Mouse (Mus musculus) hematopoietic multipotent progenitor cell, adult 10-12 weeks (in vitro differentiated cells): Measurements from ENCODE around the gene Gm45015. TPM values are rescaled to one million over a fixed set of nuclear protein-coding genes. Genes with fewer than 3 reads are reported as not detected.

Experiments used
- polyA plus RNA-seq: library from polyadenylated mRNA; stranded (reverse); fragments of >175 nt; gene quantifications from 2 replicates; pipeline ENCODE4 v1.2.3, GENCODE M21; 2012; ENCODE audit warnings: low replicate concordance

Gene Gm45015
- polyA plus RNA-seq: not detected in 2 replicates

DNA sequence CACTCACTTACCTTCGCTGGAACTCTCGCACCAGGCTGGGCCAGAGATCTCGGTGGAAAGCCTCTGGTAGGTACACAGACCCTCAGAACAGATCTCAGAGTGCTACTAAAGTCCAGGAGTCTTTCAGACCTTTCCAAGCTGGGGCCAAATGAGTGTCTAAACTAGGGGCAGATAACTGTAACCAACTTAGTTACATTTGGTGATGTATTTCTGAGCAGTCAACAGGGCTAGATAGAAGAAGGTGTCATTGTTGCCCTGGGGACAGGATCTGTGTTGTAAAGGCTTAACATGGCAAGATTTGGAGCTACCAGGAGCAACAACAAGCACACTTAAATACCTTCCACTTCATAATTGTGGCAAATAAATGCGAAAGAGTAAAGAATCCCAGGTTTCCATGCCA, at the start of gene Gm45015:
Gene Gm45015, minus strand, starts transcription at position 101 of the 400 bp plus-strand sequence.

DNA sequence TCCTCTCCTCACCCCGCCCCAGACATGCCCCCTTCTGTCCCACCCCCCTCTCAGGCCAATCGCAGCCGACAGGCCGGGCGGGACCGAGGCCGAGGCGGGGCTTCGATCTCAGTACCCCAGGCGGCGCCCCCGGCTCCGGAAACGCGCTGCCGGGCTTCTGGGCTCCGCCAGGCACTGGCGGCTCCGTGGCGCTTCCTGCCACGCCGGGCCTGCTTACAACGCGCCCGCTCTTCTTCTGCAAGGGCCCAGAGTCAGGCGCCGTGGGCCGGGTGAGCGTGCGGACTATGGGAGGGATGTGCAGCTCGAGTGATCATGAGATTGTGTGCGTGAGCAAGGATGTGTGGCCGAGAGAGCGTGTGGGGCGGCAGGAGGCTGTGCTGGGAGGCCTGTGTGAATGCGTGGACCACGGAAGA, 5.8 kb upstream of the Gm45015 start, which contains the start of gene Zfp275:
Gene Zfp275, plus strand, starts transcription at position 139 of the 413 bp plus-strand sequence.

DNA sequence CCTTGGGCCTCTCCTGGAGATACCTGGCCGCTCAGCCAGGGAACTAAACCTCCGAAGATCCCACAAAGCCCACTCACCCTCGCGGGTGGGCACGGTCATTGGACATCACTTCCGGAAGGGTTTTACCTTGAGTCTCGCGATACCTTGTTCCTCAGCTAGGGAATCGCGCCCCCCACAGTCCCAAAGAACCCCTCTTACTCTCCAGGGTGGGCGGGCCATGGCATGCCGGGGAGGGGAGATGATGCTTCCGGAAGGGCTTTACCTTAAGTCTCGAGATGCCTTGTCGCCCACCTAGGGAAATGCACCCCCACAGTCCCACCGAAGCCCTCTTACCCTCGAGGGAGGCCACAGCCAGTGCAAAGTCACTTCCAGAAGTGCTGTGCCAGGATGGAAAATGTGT, 43.8 kb downstream of the Gm45015 start, which contains the start of the genes Xlr5a and Xlr5c:
Gene Xlr5a, minus strand, starts transcription at position 101 of the 400 bp plus-strand sequence.
Gene Xlr5c, minus strand, starts transcription at position 101 of the 400 bp plus-strand sequence.

Other genes starting within 250 kb of the Gm45015 start
- not detected in 2 replicates for gene Xlr3a, start 239.7 kb downstream of the Gm45015 start, polyA plus RNA-seq
- 0.04 TPM in 1 of 2 replicates, not detected in the other for gene Gm14685, start 219.8 kb downstream of the Gm45015 start, polyA plus RNA-seq
- not detected in 2 replicates for gene Xlr5b, start 188.0 kb downstream of the Gm45015 start, polyA plus RNA-seq
- gene DXBay18, start 187.4 kb downstream of the Gm45015 start, polyA plus RNA-seq: not detected in 2 replicates
- gene Spin2d, start 159.9 kb downstream of the Gm45015 start, polyA plus RNA-seq: not detected in 2 replicates
- not detected in 2 replicates for gene Xlr3b, start 144.6 kb downstream of the Gm45015 start, polyA plus RNA-seq
- gene Xlr4b, start 122.5 kb downstream of the Gm45015 start, polyA plus RNA-seq: 2.9 and 7.0 TPM in 2 replicates
- gene F8a, start 108.5 kb downstream of the Gm45015 start, polyA plus RNA-seq: 20.1 and 52.4 TPM in 2 replicates
- gene Xlr4c, start 93.7 kb downstream of the Gm45015 start, polyA plus RNA-seq: 0.91 and 2.7 TPM in 2 replicates
- not detected in 2 replicates for gene Xlr3c, start 71.5 kb downstream of the Gm45015 start, polyA plus RNA-seq
- gene Xlr5a, start 43.9 kb downstream of the Gm45015 start, polyA plus RNA-seq: not detected in 2 replicates
- gene Xlr5c, start 43.9 kb downstream of the Gm45015 start, polyA plus RNA-seq: not detected in 2 replicates
- gene Zfp275, start 5.8 kb upstream of the Gm45015 start, polyA plus RNA-seq: 5.2 and 6.1 TPM in 2 replicates
- gene Gm18336, start 61.9 kb upstream of the Gm45015 start, polyA plus RNA-seq: not detected in 2 replicates
- 0.02 TPM in 1 of 2 replicates, not detected in the other for gene Zfp92, start 74.3 kb upstream of the Gm45015 start, polyA plus RNA-seq
- gene Trex2, start 98.5 kb upstream of the Gm45015 start, polyA plus RNA-seq: not detected in 2 replicates
- gene Haus7, start 122.2 kb upstream of the Gm45015 start, polyA plus RNA-seq: 1.4 and 2.4 TPM in 2 replicates
- gene Bgn, start 146.8 kb upstream of the Gm45015 start, polyA plus RNA-seq: 0.34 and 5.0 TPM in 2 replicates
- gene Atp2b3, start 166.2 kb upstream of the Gm45015 start, polyA plus RNA-seq: not detected in 2 replicates